Mouse (Mus musculus): ENCODE data around the gene Nos1ap.

Gene Nos1ap

GRCm38 (mm10) chr1:170589219-170590040 lies at the start of gene Nos1ap:
Nos1ap (minus strand) TSS chr1:170589861.
- DNase-seq (ENCODE audit: low spot score): peak; percentile 66

GRCm38 (mm10) chr1:170638941-170639340 lies 49.3 kb upstream of the Nos1ap start:
- no peak for DNase-seq (ENCODE audit: low spot score)

GRCm38 (mm10) chr1:170632856-170633255 lies 43.2 kb upstream of the Nos1ap start:
- no peak for DNase-seq (ENCODE audit: low spot score)

GRCm38 (mm10) chr1:170632385-170632784 lies 42.7 kb upstream of the Nos1ap start:
- peak; percentile 50 for DNase-seq (ENCODE audit: low spot score)

GRCm38 (mm10) chr1:170631571-170631970 lies 41.9 kb upstream of the Nos1ap start:
- DNase-seq (ENCODE audit: low spot score): no peak

- DNase-seq (ENCODE audit: low spot score): no peak
Observed at GRCm38 (mm10) chr1:170630489-170630888, 40.8 kb upstream of the Nos1ap start.

GRCm38 (mm10) chr1:170623432-170623831 lies 33.8 kb upstream of the Nos1ap start:
- no peak for DNase-seq (ENCODE audit: low spot score)

GRCm38 (mm10) chr1:170622934-170623333 lies 33.3 kb upstream of the Nos1ap start:
- no peak for DNase-seq (ENCODE audit: low spot score)

GRCm38 (mm10) chr1:170619686-170620374 lies 30.2 kb upstream of the Nos1ap start:
- no peak for DNase-seq (ENCODE audit: low spot score)

GRCm38 (mm10) chr1:170612968-170613872 lies 23.6 kb upstream of the Nos1ap start:
- peak; percentile 39 for DNase-seq (ENCODE audit: low spot score)

GRCm38 (mm10) chr1:170611631-170612030 lies 22.0 kb upstream of the Nos1ap start:
- DNase-seq (ENCODE audit: low spot score): no peak

- no peak for DNase-seq (ENCODE audit: low spot score)
Observed at GRCm38 (mm10) chr1:170610695-170611094, 21.0 kb upstream of the Nos1ap start.

GRCm38 (mm10) chr1:170610289-170610688 lies 20.6 kb upstream of the Nos1ap start:
- no peak for DNase-seq (ENCODE audit: low spot score)

- no peak for DNase-seq (ENCODE audit: low spot score)
Observed at GRCm38 (mm10) chr1:170609872-170610271, 20.2 kb upstream of the Nos1ap start.

GRCm38 (mm10) chr1:170608461-170609071 lies 18.9 kb upstream of the Nos1ap start:
- no peak for DNase-seq (ENCODE audit: low spot score)

- DNase-seq (ENCODE audit: low spot score): no peak
Observed at GRCm38 (mm10) chr1:170607231-170607917, 17.7 kb upstream of the Nos1ap start.

- DNase-seq (ENCODE audit: low spot score): no peak
Observed at GRCm38 (mm10) chr1:170605228-170606001, 15.8 kb upstream of the Nos1ap start.

- DNase-seq (ENCODE audit: low spot score): no peak
Observed at GRCm38 (mm10) chr1:170594575-170594974, 4.9 kb upstream of the Nos1ap start.

- DNase-seq (ENCODE audit: low spot score): no peak
Observed at GRCm38 (mm10) chr1:170590531-170590930, 870 bp upstream of the Nos1ap start.

GRCm38 (mm10) chr1:170590041-170590360 lies 340 bp upstream of the Nos1ap start:
- no peak for DNase-seq (ENCODE audit: low spot score)

- DNase-seq (ENCODE audit: low spot score): no peak
Observed at GRCm38 (mm10) chr1:170588879-170589218, 812 bp downstream of the Nos1ap start.
